Mouse (Mus musculus) hindbrain, embryonic 11.5 days (tissue): Measurements from ENCODE around the gene Gm44502. TPM values are rescaled to one million over a fixed set of nuclear protein-coding genes. Genes with fewer than 3 reads are reported as not detected.

ENCODE experiments used
- ATAC-seq: fragments of 200-750 bp; cut with Nextera tagmentation; 2 replicates; pipeline ENCODE4 v1.8.0; 2017; ENCODE audit warnings: mild to moderate bottlenecking, moderate TSS enrichment, moderate library complexity; ENCODE audit not compliant: low FRiP score
- DNase-seq: peaks from one replicate; pipeline ENCODE4 v3.0.0-alpha.2; 2015; ENCODE audit warnings: low spot score
- H3K27ac ChIP-seq: fragments of 300-500 bp; sonication (generic); 2 replicates; pipeline ENCODE4 v1.5.1; 2014; ENCODE audit warnings: mild to moderate bottlenecking, low read depth, low read length
- H3K27me3 ChIP-seq: fragments of 300-500 bp; sonication (generic); 2 replicates; pipeline ENCODE4 v1.6.1; 2014; ENCODE audit warnings: mild to moderate bottlenecking, low read length, moderate library complexity, mixed read lengths; ENCODE audit not compliant: control insufficient read depth, insufficient read depth
- H3K36me3 ChIP-seq: fragments of 300-500 bp; sonication (generic); 2 replicates; pipeline ENCODE4 v1.6.1; 2014; ENCODE audit warnings: mild to moderate bottlenecking, low read length, moderate library complexity, mixed read lengths; ENCODE audit not compliant: control insufficient read depth, insufficient read depth
- H3K4me1 ChIP-seq: fragments of 300-500 bp; sonication (generic); replicated peaks from 2 replicates; pipeline ENCODE4 v1.6.1; 2014; ENCODE audit warnings: low read length, mixed read lengths; ENCODE audit not compliant: control insufficient read depth, insufficient read depth
- H3K4me2 ChIP-seq: fragments of 300-500 bp; sonication (generic); replicated peaks from 2 replicates; pipeline ENCODE4 v1.6.1; 2014; ENCODE audit warnings: mild to moderate bottlenecking, low read depth, low read length
- H3K4me3 ChIP-seq: fragments of 300-500 bp; sonication (generic); 2 replicates; pipeline ENCODE4 v1.5.1; 2014; ENCODE audit warnings: low read depth, low read length
- H3K9ac ChIP-seq: fragments of 300-500 bp; sonication (generic); 2 replicates; pipeline ENCODE4 v1.6.1; 2014; ENCODE audit warnings: low read depth, low read length
- H3K9me3 ChIP-seq: fragments of 300-500 bp; sonication (generic); 2 replicates; pipeline ENCODE4 v1.6.1; 2016; ENCODE audit warnings: low read length; ENCODE audit not compliant: control insufficient read depth
- WGBS: fragments of 180-500 bp; shearing (Covaris S2); extraction: QIAGEN DNeasy Blood & Tissue Kit; methylation state at CpG from one replicate; pipeline ENCODE4 v1.1.7; 2014; 5-methylcytosine and 5-hydroxymethylcytosine counted together
- polyA plus RNA-seq: library from polyadenylated mRNA; unstranded; fragments of >200 nt; fragmentation: Nextera tagmentation; extraction: Ambion mirVana; gene quantifications from 2 replicates; pipeline ENCODE4 v1.2.1, GENCODE M21; 2014

The Gm44502 gene
- polyA plus RNA-seq, 1 experiment from 2014 or later = not detected

DNA sequence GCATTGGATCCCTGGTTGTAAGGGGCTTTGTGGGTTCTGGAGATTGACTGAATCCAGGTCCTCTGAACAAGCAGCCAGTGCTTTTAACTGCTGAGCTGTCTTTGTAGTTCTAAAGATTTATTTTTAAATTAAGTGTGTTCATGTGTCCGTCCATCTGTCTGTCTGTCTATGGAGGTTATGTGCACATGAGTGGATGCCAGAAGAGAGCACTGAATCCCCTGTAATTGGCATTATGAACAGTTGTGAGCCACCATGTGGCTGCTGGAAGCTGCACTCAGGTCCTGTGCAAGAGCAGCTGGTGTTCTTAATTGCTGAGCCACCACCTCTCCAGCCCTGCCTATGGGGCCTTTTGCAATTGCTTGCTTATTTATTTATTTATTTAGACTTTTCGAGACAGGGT lies 31.4 kb downstream of the Gm44502 start:
- H3K9me3 ChIP-seq = no peaks in the 10 kb centered on the region
- H3K4me2 ChIP-seq = no peak overlapping the region
- 79% methylated on average over 2 of the region's 2 CpGs for WGBS
- no peaks in the 10 kb centered on the region for H3K4me1 ChIP-seq
- no peak overlapping the region for H3K27ac ChIP-seq
- H3K9ac ChIP-seq = no peak overlapping the region
- no peaks in the 10 kb centered on the region for H3K36me3 ChIP-seq
- H3K4me3 ChIP-seq = no peak overlapping the region
- ATAC-seq (no peak), DNase-seq (no peak)
- no peaks in the 10 kb centered on the region for H3K27me3 ChIP-seq

DNA sequence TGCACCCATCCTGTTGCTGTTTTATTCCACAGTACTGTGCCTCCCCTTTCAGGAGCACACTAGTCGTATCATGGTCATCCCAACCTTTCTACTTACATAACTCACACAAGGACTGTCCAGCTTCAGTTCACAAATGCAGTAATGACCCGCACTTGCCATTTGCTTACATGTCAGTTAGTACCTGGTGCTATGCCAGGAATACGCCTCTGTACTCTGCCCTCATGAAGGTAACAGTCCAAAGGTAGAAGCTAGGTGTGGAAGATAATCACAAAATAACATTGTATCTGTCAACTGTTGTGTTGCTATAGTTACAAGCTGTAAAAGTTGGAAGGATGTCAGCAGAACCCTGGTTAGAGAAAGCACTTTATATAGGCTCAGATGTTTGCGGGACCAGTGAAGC lies 32.6 kb downstream of the Gm44502 start:
- Histone ChIP-seq H3K4me2 (no peak overlapping the region), H3K4me1 (no peaks in the 10 kb centered on the region), H3K27me3 (no peaks in the 10 kb centered on the region), H3K9ac (no peak overlapping the region), H3K9me3 (no peaks in the 10 kb centered on the region), H3K36me3 (no peaks in the 10 kb centered on the region), H3K4me3 (no peak overlapping the region), H3K27ac (no peak overlapping the region)
- DNase-seq (no peak), ATAC-seq (no peak)
- 87% methylated on average over 4 of the region's 4 CpGs for WGBS

DNA sequence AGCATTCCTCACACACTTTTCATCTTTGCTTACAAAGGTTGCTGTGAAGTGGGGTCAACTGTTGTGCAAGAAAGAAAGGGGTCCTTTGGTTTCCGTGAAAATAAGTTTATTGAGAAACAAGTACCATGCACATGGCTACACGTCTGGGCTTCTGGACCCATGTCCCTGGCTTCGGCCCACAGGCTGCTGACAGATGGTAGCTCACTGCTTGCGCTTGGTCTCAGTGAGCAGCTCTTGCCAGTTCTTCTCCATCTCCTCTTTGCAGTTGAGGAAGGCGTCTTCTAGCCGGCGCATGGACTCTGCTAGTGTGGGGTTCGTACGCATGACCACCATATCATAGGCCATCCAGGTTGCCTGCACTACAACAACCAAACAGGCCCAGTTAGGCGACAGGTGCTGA lies 39.4 kb downstream of the Gm44502 start:
- Histone ChIP-seq H3K27ac (no peak overlapping the region), H3K4me1 (no peaks in the 10 kb centered on the region), H3K9ac (no peak overlapping the region), H3K36me3 (no peaks in the 10 kb centered on the region), H3K4me3 (no peak overlapping the region), H3K9me3 (no peaks in the 10 kb centered on the region), H3K4me2 (no peak overlapping the region), H3K27me3 (no peaks in the 10 kb centered on the region)
- DNase-seq = no peak
- ATAC-seq = no peak
- 90% methylated on average over 10 of the region's 10 CpGs for WGBS

DNA sequence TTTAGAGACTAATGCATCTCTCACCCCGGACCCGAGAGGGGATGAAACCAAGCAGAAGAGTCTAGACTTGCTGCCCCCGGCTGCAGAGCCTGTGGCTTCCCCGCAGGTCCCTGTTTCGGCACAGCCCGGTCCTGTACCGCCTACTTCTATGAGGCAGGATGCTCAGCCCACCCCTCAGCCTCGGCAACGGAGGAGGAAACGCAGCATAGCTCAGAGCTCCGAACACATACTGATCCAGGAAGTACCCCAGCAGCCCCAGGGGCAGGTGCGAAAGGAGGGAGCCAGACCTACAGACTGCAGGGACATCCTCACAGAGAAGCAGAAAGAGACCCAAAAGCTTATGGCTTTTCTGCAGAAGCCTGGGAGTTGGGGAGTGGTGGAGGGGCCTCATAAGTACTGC lies 42.4 kb downstream of the Gm44502 start:
- no peak for ATAC-seq

DNA sequence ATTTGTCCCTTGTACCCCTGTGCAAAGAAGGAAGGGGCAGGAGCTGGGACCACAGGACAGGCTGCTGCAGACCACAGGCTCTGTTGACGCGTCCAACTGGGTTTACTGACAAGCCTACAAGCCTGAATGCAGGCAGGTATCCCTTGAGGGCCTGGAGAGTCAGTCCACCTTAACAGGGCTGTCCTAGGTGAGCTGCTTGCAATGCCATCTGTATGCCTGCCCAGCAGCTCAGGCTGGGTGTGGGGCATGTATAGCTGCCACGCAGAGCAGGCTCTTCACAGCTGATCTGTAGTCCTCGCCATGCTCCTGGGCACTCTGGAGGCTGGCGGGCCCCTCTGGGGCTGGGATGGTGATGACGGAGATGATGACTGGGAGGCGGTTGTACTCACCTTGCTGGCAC lies 44.9 kb downstream of the Gm44502 start, which contains the start of gene Klhdc7b:
TSS of gene Klhdc7b (plus strand) at position 301 of the 400 bp plus-strand sequence.
- no peaks in the 10 kb centered on the region; the same call in 1 of the 2 replicates for H3K4me1 ChIP-seq
- no peak within 1 kb of the TSS for H3K4me2 ChIP-seq
- H3K9ac ChIP-seq = no peak within 1 kb of the TSS
- WGBS = 91% methylated on average over 7 of the region's 7 CpGs
- no peaks in the 10 kb centered on the region for H3K36me3 ChIP-seq
- H3K27ac ChIP-seq = no peak within 1 kb of the TSS
- ATAC-seq (no peak), DNase-seq (no peak)
- no peaks in the 10 kb centered on the region for H3K9me3 ChIP-seq
- no peak within 1 kb of the TSS for H3K4me3 ChIP-seq
- peaks cover 1% of the 10 kb centered on the region for H3K27me3 ChIP-seq

More for the DNA sequence above, 42.4 kb downstream of the Gm44502 start:
- Histone ChIP-seq H3K36me3 (no peaks in the 10 kb centered on the region), H3K4me3 (no peak overlapping the region), H3K9ac (no peak overlapping the region), H3K27ac (no peak overlapping the region), H3K4me2 (no peak overlapping the region), H3K9me3 (no peaks in the 10 kb centered on the region), H3K27me3 (no peaks in the 10 kb centered on the region), H3K4me1 (no peaks in the 10 kb centered on the region)
- no peak for DNase-seq
- 49% methylated on average over 12 of the region's 12 CpGs for WGBS

DNA sequence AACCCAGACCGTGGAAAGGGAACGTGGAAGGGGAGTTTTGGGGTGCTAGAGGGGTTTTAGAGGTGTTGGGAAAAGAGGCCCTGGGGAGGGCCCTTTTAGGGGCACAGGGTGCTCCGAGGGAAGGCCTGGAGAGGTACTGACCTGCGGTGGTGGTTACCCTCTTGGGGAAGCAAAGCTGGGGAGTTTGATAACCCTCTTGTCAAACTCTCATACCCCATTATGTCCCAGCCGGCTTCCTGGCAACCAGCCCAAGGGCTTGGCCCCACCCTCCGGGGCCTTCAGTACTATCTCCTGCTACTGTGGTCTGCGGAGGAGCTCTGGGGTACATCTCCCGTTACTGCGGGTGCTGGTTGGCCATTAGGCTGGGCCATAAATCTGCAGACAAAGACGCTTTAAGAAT lies 50.1 kb downstream of the Gm44502 start:
- Histone ChIP-seq H3K4me3 (peak overlapping the region; percentile 32), H3K9me3 (no peaks in the 10 kb centered on the region), H3K9ac (peak overlapping the region; percentile 35), H3K4me1 (no peaks in the 10 kb centered on the region; the same call in 1 of the 2 replicates), H3K4me2 (peak overlapping the region; percentile 62), H3K36me3 (no peaks in the 10 kb centered on the region), H3K27ac (no peak overlapping the region), H3K27me3 (peaks cover 32% of the 10 kb centered on the region)
- WGBS = 18% methylated on average over 10 of the region's 10 CpGs
- DNase-seq = no peak
- no peak for ATAC-seq

DNA sequence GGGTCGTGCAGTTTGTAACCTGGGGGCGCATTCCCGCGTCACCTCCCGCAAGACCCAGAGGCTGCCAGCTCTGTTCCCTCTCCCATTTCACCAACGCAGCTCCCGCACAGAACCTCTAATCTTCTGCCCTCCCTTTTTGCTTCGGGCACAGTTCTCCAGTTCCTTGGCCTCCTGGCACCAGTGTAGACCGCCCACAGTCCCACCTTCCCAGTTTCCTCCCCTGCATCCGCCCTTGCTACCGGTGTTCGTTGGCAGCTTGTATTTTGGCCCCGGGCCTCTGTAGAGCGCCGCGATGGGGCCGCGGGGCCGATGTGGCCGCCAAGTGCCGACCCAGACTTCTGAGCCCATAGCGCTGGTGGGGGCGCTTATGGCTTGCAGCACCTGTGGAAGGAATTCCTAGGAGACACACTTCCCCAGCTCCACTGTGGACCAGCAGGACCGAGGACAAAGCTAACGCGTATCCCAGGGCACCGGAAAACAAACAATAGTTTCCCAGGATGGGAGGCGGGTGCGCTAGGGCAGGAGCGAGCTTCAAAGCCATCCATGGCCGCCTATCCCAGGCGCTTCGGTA lies 50.6 kb downstream of the Gm44502 start, which contains the start of gene Odf3b:
TSS of gene Odf3b (minus strand) at position 452 of the 571 bp plus-strand sequence.
- H3K27me3 ChIP-seq = peaks cover 32% of the 10 kb centered on the region

DNA sequence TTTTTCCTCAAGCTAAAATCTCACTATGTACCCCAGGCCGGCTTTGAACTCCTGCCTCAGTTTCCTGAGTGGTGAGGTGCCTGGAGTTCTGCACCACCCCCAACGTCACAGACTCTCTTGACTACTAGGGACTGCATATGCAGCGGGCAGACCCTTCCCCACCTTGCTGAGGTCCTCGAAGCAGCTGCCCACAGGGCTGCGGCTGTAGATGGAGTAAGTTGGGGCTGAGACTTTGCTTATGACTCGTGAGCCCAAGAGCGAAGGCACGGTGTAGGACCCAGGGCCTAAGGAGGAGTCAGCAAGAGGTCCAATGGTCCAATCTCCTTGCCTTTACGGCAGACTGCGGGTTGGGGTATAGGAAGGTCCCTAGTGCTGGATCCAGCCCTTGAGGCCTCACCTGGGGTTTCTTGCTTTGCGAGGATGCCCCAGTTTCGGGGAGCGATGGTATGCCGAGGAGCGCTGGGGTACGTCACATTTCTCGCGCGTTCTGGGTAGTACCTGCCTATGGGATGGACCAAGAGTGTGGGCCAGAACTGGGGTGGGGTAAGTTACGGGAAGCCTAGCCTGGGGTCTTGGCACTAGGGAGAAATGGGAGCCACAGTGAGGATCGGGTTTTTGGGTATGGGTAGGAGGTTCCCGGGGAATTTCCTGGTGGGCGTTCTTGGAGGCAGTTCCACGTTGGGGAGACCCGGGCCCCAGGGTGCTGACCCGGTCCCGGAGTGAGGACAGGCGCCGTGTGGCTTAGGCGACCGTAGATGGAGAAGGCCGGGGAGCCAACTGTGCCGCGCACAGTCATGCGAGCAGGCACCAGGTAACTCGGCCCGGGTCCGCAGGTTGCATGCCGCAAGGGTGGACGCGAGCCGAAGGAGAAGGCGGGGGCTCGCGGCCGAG lies 51.3 kb downstream of the Gm44502 start:
- peaks cover 32% of the 10 kb centered on the region for H3K27me3 ChIP-seq
- H3K36me3 ChIP-seq = no peaks in the 10 kb centered on the region
- H3K4me3 ChIP-seq = peak overlapping the region; percentile 32
- H3K4me1 ChIP-seq = peaks cover under 1% of the 10 kb centered on the region
- WGBS = 10% methylated on average over 41 of the region's 46 CpGs
- ATAC-seq (no peak), DNase-seq (no peak)
- no peaks in the 10 kb centered on the region for H3K9me3 ChIP-seq
- no peak overlapping the region for H3K27ac ChIP-seq
- peak overlapping the region; percentile 62 for H3K4me2 ChIP-seq
- H3K9ac ChIP-seq = peak overlapping the region; percentile 35

More for the DNA sequence above, 50.6 kb downstream of the Gm44502 start, which contains the start of gene Odf3b:
- H3K4me2 ChIP-seq = peak within 1 kb of the TSS; percentile 62
- H3K4me1 ChIP-seq = no peaks in the 10 kb centered on the region; the same call in 1 of the 2 replicates
- H3K9ac ChIP-seq = peak within 1 kb of the TSS; percentile 35
- H3K27ac ChIP-seq = no peak within 1 kb of the TSS
- WGBS = under 1% methylated on average over 33 of the region's 33 CpGs
- peak within 1 kb of the TSS; percentile 32 for H3K4me3 ChIP-seq
- DNase-seq = peak; percentile 52
- H3K36me3 ChIP-seq = no peaks in the 10 kb centered on the region
- no peak; the same call in 1 of the 2 replicates for ATAC-seq
- no peaks in the 10 kb centered on the region for H3K9me3 ChIP-seq
